Mouse (Mus musculus): ENCODE measurements around the gene Scamp4. TPM values are rescaled to one million over a fixed set of nuclear protein-coding genes. Genes with fewer than 3 reads are reported as not detected.

The Scamp4 gene
- total and polyA plus RNA-seq, 2 experiments from 2014 or later = 39.2 to 44.5 TPM

DNA sequence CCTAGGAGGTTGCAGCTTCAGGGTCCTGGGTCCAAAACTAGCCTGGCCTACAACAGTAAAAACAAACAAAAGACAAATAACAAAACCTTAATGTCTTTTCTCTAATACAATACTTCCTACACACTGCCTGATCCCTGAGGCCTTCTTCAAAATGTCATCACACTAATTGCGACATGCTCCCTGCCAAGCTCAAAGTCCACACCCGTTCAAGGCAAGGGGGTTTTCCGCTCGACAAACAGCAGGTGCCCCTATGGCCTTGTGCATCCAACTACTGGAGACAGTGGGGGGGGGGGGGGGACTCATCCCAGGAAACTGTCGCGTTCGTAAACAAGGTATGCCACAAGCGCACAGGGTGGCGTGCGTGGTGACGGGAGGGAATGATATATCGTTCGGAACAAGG, 42.1 kb upstream of the Scamp4 start:
- 2% methylated on average over 13 of the region's 13 CpGs for WGBS

GRCm38 (mm10) chr10:80561116-80561944, 41.3 kb upstream of the Scamp4 start, which contains the start of gene Rexo1:
Rexo1 (minus strand) TSS chr10:80561560.
- Histone ChIP-seq H3K9ac (replicated peaks; ENCODE audit: low read depth, low read length) (peak within 1 kb of the TSS; percentile 94), H3K36me3 (replicated peaks; ENCODE audit: control insufficient read depth, insufficient read depth, low read length) (no peaks in the 10 kb centered on the region), H3K27me3 (ENCODE audit: control insufficient read depth, insufficient read depth, low read length) (no peaks in the 10 kb centered on the region), H3K4me1 (ENCODE audit: control insufficient read depth, insufficient read depth) (peaks cover 14% of the 10 kb centered on the region; the same call in 1 of the 2 replicates), H3K9me3 (replicated peaks; ENCODE audit: control insufficient read depth, low read length) (no peaks in the 10 kb centered on the region), H3K27ac (ENCODE audit: low read depth) (peak within 1 kb of the TSS; percentile 89), H3K4me3 (ENCODE audit: low read depth, low read length) (peak within 1 kb of the TSS; percentile 93), H3K4me2 (ENCODE audit: low read depth, low read length) (peak within 1 kb of the TSS; percentile 79)
- peak; percentile 77 for TF ChIP-seq CTCF (IDR thresholded peaks at IDR 0.05; ENCODE audit: low read depth)
- TF ChIP-seq EP300 (IDR thresholded peaks at IDR 0.05; ENCODE audit: low read depth) = peak; percentile 91
- peak; percentile 93 for DNase-seq (ENCODE audit: low spot score)
- peak; percentile 87 for ATAC-seq (ENCODE audit: insufficient read depth, low read depth)
- under 1% methylated on average over 72 of the region's 72 CpGs for WGBS

More for the DNA sequence above, 42.1 kb upstream of the Scamp4 start:
- Histone ChIP-seq H3K4me2 (ENCODE audit: low read depth, low read length) (peak overlapping the region; percentile 79), H3K4me3 (ENCODE audit: low read depth, low read length) (peak overlapping the region; percentile 93), H3K9me3 (replicated peaks; ENCODE audit: control insufficient read depth, low read length) (no peaks in the 10 kb centered on the region), H3K4me1 (ENCODE audit: control insufficient read depth, insufficient read depth) (peaks cover 14% of the 10 kb centered on the region; the same call in 1 of the 2 replicates), H3K36me3 (replicated peaks; ENCODE audit: control insufficient read depth, insufficient read depth, low read length) (no peaks in the 10 kb centered on the region), H3K27me3 (ENCODE audit: control insufficient read depth, insufficient read depth, low read length) (no peaks in the 10 kb centered on the region), H3K9ac (replicated peaks; ENCODE audit: low read depth, low read length) (peak overlapping the region; percentile 94), H3K27ac (ENCODE audit: low read depth) (peak overlapping the region; percentile 89)
- DNase-seq (ENCODE audit: low spot score) = no peak
- ATAC-seq (ENCODE audit: insufficient read depth, low read depth) = no peak
- TF ChIP-seq EP300 (IDR thresholded peaks at IDR 0.05; ENCODE audit: low read depth) = no peak
- TF ChIP-seq CTCF (IDR thresholded peaks at IDR 0.05; ENCODE audit: low read depth) = no peak

- no peaks in the 10 kb centered on the region for H3K27me3 ChIP-seq (ENCODE audit: control insufficient read depth, insufficient read depth, low read length)
- DNase-seq (ENCODE audit: low spot score) (peak; percentile 53), ATAC-seq (ENCODE audit: insufficient read depth, low read depth) (no peak)
- H3K9me3 ChIP-seq (replicated peaks; ENCODE audit: control insufficient read depth, low read length) = no peaks in the 10 kb centered on the region
- TF ChIP-seq EP300 (IDR thresholded peaks at IDR 0.05; ENCODE audit: low read depth) = no peak
- TF ChIP-seq CTCF (IDR thresholded peaks at IDR 0.05; ENCODE audit: low read depth) = peak; percentile 93
- no peak overlapping the region for H3K4me3 ChIP-seq (ENCODE audit: low read depth, low read length)
- 31% methylated on average over 17 of the region's 17 CpGs for WGBS
- peaks cover 19% of the 10 kb centered on the region for H3K4me1 ChIP-seq (ENCODE audit: control insufficient read depth, insufficient read depth)
- no peak overlapping the region for H3K9ac ChIP-seq (replicated peaks; ENCODE audit: low read depth, low read length)
- H3K36me3 ChIP-seq (replicated peaks; ENCODE audit: control insufficient read depth, insufficient read depth, low read length) = peaks cover 8% of the 10 kb centered on the region; the same call in 1 of the 2 replicates
- H3K27ac ChIP-seq (ENCODE audit: low read depth) = no peak overlapping the region
- H3K4me2 ChIP-seq (ENCODE audit: low read depth, low read length) = peak overlapping the region; percentile 20; the same call in 1 of the 2 replicates
These were observed 36.1 kb upstream of the Scamp4 start for GRCm38 (mm10) chr10:80566375-80567092.

- no peaks in the 10 kb centered on the region for H3K9me3 ChIP-seq (replicated peaks; ENCODE audit: control insufficient read depth, low read length)
- H3K27ac ChIP-seq (ENCODE audit: low read depth) = no peak overlapping the region
- no peak overlapping the region for H3K4me3 ChIP-seq (ENCODE audit: low read depth, low read length)
- 96% methylated on average over 26 of the region's 29 CpGs for WGBS
- no peak for ATAC-seq (ENCODE audit: insufficient read depth, low read depth)
- peaks cover 8% of the 10 kb centered on the region; the same call in 1 of the 2 replicates for H3K36me3 ChIP-seq (replicated peaks; ENCODE audit: control insufficient read depth, insufficient read depth, low read length)
- H3K4me1 ChIP-seq (ENCODE audit: control insufficient read depth, insufficient read depth) = peaks cover 23% of the 10 kb centered on the region
- no peak overlapping the region for H3K9ac ChIP-seq (replicated peaks; ENCODE audit: low read depth, low read length)
- no peak overlapping the region for H3K4me2 ChIP-seq (ENCODE audit: low read depth, low read length)
- DNase-seq (ENCODE audit: low spot score) = no peak
- TF ChIP-seq EP300 (IDR thresholded peaks at IDR 0.05; ENCODE audit: low read depth) (no peak), CTCF (IDR thresholded peaks at IDR 0.05; ENCODE audit: low read depth) (no peak)
- no peaks in the 10 kb centered on the region for H3K27me3 ChIP-seq (ENCODE audit: control insufficient read depth, insufficient read depth, low read length)
These were observed 33.8 kb upstream of the Scamp4 start for GRCm38 (mm10) chr10:80568876-80569275.

DNA sequence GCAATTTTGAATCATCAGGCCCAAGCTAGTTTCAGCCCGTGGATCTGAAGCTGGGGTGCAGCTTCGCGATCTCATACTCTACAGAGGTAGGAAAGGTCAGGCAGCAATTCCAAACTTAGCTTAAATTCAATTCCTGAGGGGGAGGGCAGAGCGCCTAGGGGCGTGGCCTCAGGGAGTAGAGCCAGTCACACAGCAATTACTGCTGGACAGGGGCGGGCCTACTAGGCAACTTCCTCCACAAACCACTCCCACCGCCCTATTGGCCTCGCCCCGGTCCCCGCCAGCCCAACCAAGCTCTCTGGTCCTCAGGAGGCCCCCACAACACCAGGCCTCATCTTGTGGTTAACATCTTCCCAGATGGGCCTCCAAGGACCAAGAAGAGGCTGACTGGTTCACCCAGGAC, 33.0 kb upstream of the Scamp4 start:
- TF ChIP-seq CTCF (IDR thresholded peaks at IDR 0.05; ENCODE audit: low read depth) (no peak), EP300 (IDR thresholded peaks at IDR 0.05; ENCODE audit: low read depth) (no peak)
- H3K4me1 ChIP-seq (ENCODE audit: control insufficient read depth, insufficient read depth) = peaks cover 23% of the 10 kb centered on the region
- 42% methylated on average over 10 of the region's 10 CpGs for WGBS
- H3K27ac ChIP-seq (ENCODE audit: low read depth) = peak overlapping the region; percentile 7; the same call in 1 of the 2 replicates
- H3K9me3 ChIP-seq (replicated peaks; ENCODE audit: control insufficient read depth, low read length) = no peaks in the 10 kb centered on the region
- peak; percentile 69 for DNase-seq (ENCODE audit: low spot score)
- H3K4me2 ChIP-seq (ENCODE audit: low read depth, low read length) = peak overlapping the region; percentile 47; the same call in 1 of the 2 replicates
- peaks cover 8% of the 10 kb centered on the region; the same call in 1 of the 2 replicates for H3K36me3 ChIP-seq (replicated peaks; ENCODE audit: control insufficient read depth, insufficient read depth, low read length)
- no peaks in the 10 kb centered on the region for H3K27me3 ChIP-seq (ENCODE audit: control insufficient read depth, insufficient read depth, low read length)
- peak; percentile 65 for ATAC-seq (ENCODE audit: insufficient read depth, low read depth)
- no peak overlapping the region for H3K4me3 ChIP-seq (ENCODE audit: low read depth, low read length)
- 0 out of 2 replicates have a peak overlapping the region, but pooled peaks have one; percentile 20 for H3K9ac ChIP-seq (replicated peaks; ENCODE audit: low read depth, low read length)
